Mouse (Mus musculus) neural tube, embryonic 13.5 days (tissue): ENCODE data around the gene Snap23. TPM values are rescaled to one million over a fixed set of nuclear protein-coding genes. Genes with fewer than 3 reads are reported as not detected.
"Not testable (repeated sequence)": the region's sequence is repeated elsewhere in the genome, so short reads cannot be mapped to it uniquely, and the experiment has no call there.

Experiments used
- ATAC-seq: fragments of 200-750 bp; cut with Nextera tagmentation; 2 replicates; pipeline ENCODE4 v1.8.0; 2017; ENCODE audit warnings: low read depth, mild to moderate bottlenecking, moderate TSS enrichment, moderate library complexity
- H3K27ac ChIP-seq: fragments of 300-500 bp; sonication (generic); replicated peaks from 2 replicates; pipeline ENCODE4 v1.5.1; 2015; ENCODE audit warnings: moderate library complexity, mild to moderate bottlenecking, inconsistent platforms
- H3K27me3 ChIP-seq: fragments of 300-500 bp; sonication (generic); 2 replicates; pipeline ENCODE4 v1.6.1; 2015; ENCODE audit warnings: mild to moderate bottlenecking, inconsistent platforms
- H3K36me3 ChIP-seq: fragments of 300-500 bp; sonication (generic); 2 replicates; pipeline ENCODE4 v1.6.1; 2015; ENCODE audit warnings: mild to moderate bottlenecking, inconsistent platforms
- H3K4me1 ChIP-seq: fragments of 300-500 bp; sonication (generic); replicated peaks from 2 replicates; pipeline ENCODE4 v1.6.1; 2015; ENCODE audit warnings: inconsistent platforms
- H3K4me2 ChIP-seq: fragments of 300-500 bp; sonication (generic); 2 replicates; pipeline ENCODE4 v1.6.1; 2015; ENCODE audit warnings: inconsistent platforms, mild to moderate bottlenecking, moderate library complexity
- H3K4me3 ChIP-seq: fragments of 300-500 bp; sonication (generic); 2 replicates; pipeline ENCODE4 v1.5.1; 2015; ENCODE audit warnings: mild to moderate bottlenecking, inconsistent platforms
- H3K9ac ChIP-seq: fragments of 300-500 bp; sonication (generic); 2 replicates; pipeline ENCODE4 v1.6.1; 2015; ENCODE audit warnings: moderate library complexity, mild to moderate bottlenecking, inconsistent platforms
- H3K9me3 ChIP-seq: fragments of 300-500 bp; sonication (generic); 2 replicates; pipeline ENCODE4 v1.6.1; 2016; ENCODE audit warnings: inconsistent platforms
- WGBS: fragments of 180-500 bp; shearing (Covaris S2); methylation state at CpG from one replicate; pipeline ENCODE4 v1.1.7; 2015; 5-methylcytosine and 5-hydroxymethylcytosine counted together
- polyA plus RNA-seq: library from polyadenylated mRNA; unstranded; fragments of >200 nt; fragmentation: Nextera tagmentation; extraction: Ambion mirVana; gene quantifications from 2 replicates; pipeline ENCODE4 v1.2.1, GENCODE M21; 2015

Gene Snap23
- polyA plus RNA-seq, 1 experiment from 2014 or later: 21.6 TPM

- Histone ChIP-seq H3K9ac (peak within 1 kb of the TSS; percentile 96), H3K27ac (peak within 1 kb of the TSS; percentile 82), H3K9me3 (no peaks in the 10 kb centered on the region), H3K27me3 (no peaks in the 10 kb centered on the region), H3K4me1 (peaks cover 30% of the 10 kb centered on the region), H3K36me3 (no peaks in the 10 kb centered on the region), H3K4me2 (peak within 1 kb of the TSS; percentile 89), H3K4me3 (peak within 1 kb of the TSS; percentile 94)
- ATAC-seq: peak; percentile 87
- WGBS: under 1% methylated on average over 50 of the region's 50 CpGs
Measured at GRCm38 (mm10) chr2:120563235-120563990, 4.1 kb upstream of the Snap23 start, which contains the start of gene Zfp106. Gene Zfp106 (minus strand): TSS chr2:120563843.

GRCm38 (mm10) chr2:120564548-120565188 lies 2.8 kb upstream of the Snap23 start:
- not testable (repeated sequence) for ATAC-seq, H3K27me3 ChIP-seq, H3K9me3 ChIP-seq, H3K4me3 ChIP-seq, H3K27ac ChIP-seq, H3K36me3 ChIP-seq, H3K4me2 ChIP-seq, H3K9ac ChIP-seq
- WGBS: over 99% methylated on average over 4 of the region's 4 CpGs
- H3K4me1 ChIP-seq: peaks cover 39% of the 10 kb centered on the region

- 94% methylated on average over 2 of the region's 2 CpGs for WGBS
- no peak overlapping the region for H3K27ac ChIP-seq
- no peaks in the 10 kb centered on the region for H3K9me3 ChIP-seq
- H3K36me3 ChIP-seq: no peaks in the 10 kb centered on the region; the same call in 1 of the 2 replicates
- H3K4me3 ChIP-seq: no peak overlapping the region
- peaks cover 39% of the 10 kb centered on the region for H3K4me1 ChIP-seq
- ATAC-seq: no peak
- H3K9ac ChIP-seq: no peak overlapping the region
- no peaks in the 10 kb centered on the region for H3K27me3 ChIP-seq
- H3K4me2 ChIP-seq: no peak overlapping the region
Measured at GRCm38 (mm10) chr2:120565363-120565762, 2.1 kb upstream of the Snap23 start.

- Histone ChIP-seq H3K27ac (peak overlapping the region; percentile 63), H3K36me3 (peaks cover 9% of the 10 kb centered on the region), H3K4me2 (peak overlapping the region; percentile 82), H3K9ac (peak overlapping the region; percentile 85), H3K27me3 (no peaks in the 10 kb centered on the region), H3K4me1 (peaks cover 26% of the 10 kb centered on the region), H3K9me3 (no peaks in the 10 kb centered on the region), H3K4me3 (peak overlapping the region; percentile 79)
- WGBS: under 1% methylated on average over 22 of the region's 22 CpGs
- peak; percentile 62 for ATAC-seq
Measured at GRCm38 (mm10) chr2:120567798-120568320, 388 bp downstream of the Snap23 start.

GRCm38 (mm10) chr2:120571081-120571480 lies 3.6 kb downstream of the Snap23 start:
- Histone ChIP-seq H3K9me3 (no peaks in the 10 kb centered on the region), H3K27ac (no peak overlapping the region), H3K27me3 (no peaks in the 10 kb centered on the region), H3K4me3 (no peak overlapping the region), H3K4me1 (peaks cover 22% of the 10 kb centered on the region), H3K9ac (no peak overlapping the region), H3K4me2 (no peak overlapping the region), H3K36me3 (peaks cover 9% of the 10 kb centered on the region)
- WGBS: 95% methylated on average over 3 of the region's 3 CpGs
- no peak for ATAC-seq

- not testable (repeated sequence) for H3K4me2 ChIP-seq, H3K27ac ChIP-seq, H3K4me3 ChIP-seq, ATAC-seq, H3K27me3 ChIP-seq, H3K9ac ChIP-seq, H3K36me3 ChIP-seq, H3K9me3 ChIP-seq
- WGBS: 93% methylated on average over 3 of the region's 3 CpGs
- peaks cover 16% of the 10 kb centered on the region for H3K4me1 ChIP-seq
Measured at GRCm38 (mm10) chr2:120572161-120572560, 4.7 kb downstream of the Snap23 start.

- Histone ChIP-seq H3K4me3 (no peak overlapping the region), H3K27me3 (no peaks in the 10 kb centered on the region), H3K4me1 (no peaks in the 10 kb centered on the region), H3K9me3 (no peaks in the 10 kb centered on the region), H3K9ac (no peak overlapping the region), H3K36me3 (peaks cover 9% of the 10 kb centered on the region), H3K27ac (no peak overlapping the region), H3K4me2 (no peak overlapping the region)
- no peak for ATAC-seq
- WGBS: 89% methylated on average over 3 of the region's 3 CpGs
Measured at GRCm38 (mm10) chr2:120575121-120575520, 7.7 kb downstream of the Snap23 start.

GRCm38 (mm10) chr2:120575978-120576377 lies 8.5 kb downstream of the Snap23 start:
- Histone ChIP-seq H3K27ac (no peak overlapping the region), H3K9ac (no peak overlapping the region), H3K4me1 (no peaks in the 10 kb centered on the region), H3K9me3 (no peaks in the 10 kb centered on the region), H3K4me3 (no peak overlapping the region), H3K36me3 (peaks cover 9% of the 10 kb centered on the region), H3K4me2 (no peak overlapping the region), H3K27me3 (no peaks in the 10 kb centered on the region)
- WGBS: 87% methylated on average over 2 of the region's 2 CpGs
- no peak for ATAC-seq

GRCm38 (mm10) chr2:120577799-120578198 lies 10.3 kb downstream of the Snap23 start:
- Histone ChIP-seq H3K27ac (no peak overlapping the region), H3K27me3 (no peaks in the 10 kb centered on the region), H3K36me3 (no peaks in the 10 kb centered on the region), H3K4me3 (no peak overlapping the region), H3K4me1 (no peaks in the 10 kb centered on the region), H3K9me3 (no peaks in the 10 kb centered on the region), H3K9ac (no peak overlapping the region), H3K4me2 (no peak overlapping the region)
- WGBS: 86% methylated on average over 4 of the region's 4 CpGs
- ATAC-seq: no peak

GRCm38 (mm10) chr2:120578286-120578685 lies 10.8 kb downstream of the Snap23 start:
- WGBS: 87% methylated on average over 5 of the region's 5 CpGs
- Histone ChIP-seq H3K9ac (no peak overlapping the region), H3K9me3 (no peaks in the 10 kb centered on the region), H3K4me2 (no peak overlapping the region), H3K4me1 (no peaks in the 10 kb centered on the region), H3K27me3 (no peaks in the 10 kb centered on the region), H3K27ac (no peak overlapping the region), H3K4me3 (no peak overlapping the region), H3K36me3 (no peaks in the 10 kb centered on the region)
- no peak for ATAC-seq

GRCm38 (mm10) chr2:120589759-120590158 lies 22.3 kb downstream of the Snap23 start:
- no peaks in the 10 kb centered on the region for H3K27me3 ChIP-seq
- no peak overlapping the region for H3K4me3 ChIP-seq
- H3K9me3 ChIP-seq: no peaks in the 10 kb centered on the region
- H3K4me2 ChIP-seq: no peak overlapping the region
- no peak overlapping the region for H3K27ac ChIP-seq
- 83% methylated on average over 5 of the region's 5 CpGs for WGBS
- H3K4me1 ChIP-seq: no peaks in the 10 kb centered on the region
- peaks cover 54% of the 10 kb centered on the region for H3K36me3 ChIP-seq
- H3K9ac ChIP-seq: no peak overlapping the region
- no peak for ATAC-seq

- Histone ChIP-seq H3K4me2 (no peak overlapping the region), H3K4me3 (no peak overlapping the region), H3K9me3 (no peaks in the 10 kb centered on the region), H3K9ac (no peak overlapping the region), H3K27me3 (no peaks in the 10 kb centered on the region), H3K27ac (no peak overlapping the region), H3K36me3 (peaks cover 53% of the 10 kb centered on the region), H3K4me1 (no peaks in the 10 kb centered on the region)
- ATAC-seq: no peak
- 100% methylated on average over 1 of the region's 1 CpGs for WGBS
Measured at GRCm38 (mm10) chr2:120592227-120592626, 24.8 kb downstream of the Snap23 start.
